Mouse (Mus musculus): ENCODE data around the gene 4933427D14Rik.

GRCm38 (mm10) chr11:72223414-72223813 lies 16.2 kb upstream of the 4933427D14Rik start:
- TF ChIP-seq CTCF (IDR thresholded peaks at IDR 0.05; ENCODE audit: borderline replicate concordance, control insufficient read depth, extremely low read depth, insufficient read depth, low read length, poor library complexity) (no peak), POLR2A (IDR thresholded peaks at IDR 0.05; ENCODE audit: control insufficient read depth, extremely low read depth, insufficient read depth, low read length, poor library complexity) (no peak)
